Mouse (Mus musculus): ENCODE results near the gene Mgat5.

Mgat5 gene

DNA sequence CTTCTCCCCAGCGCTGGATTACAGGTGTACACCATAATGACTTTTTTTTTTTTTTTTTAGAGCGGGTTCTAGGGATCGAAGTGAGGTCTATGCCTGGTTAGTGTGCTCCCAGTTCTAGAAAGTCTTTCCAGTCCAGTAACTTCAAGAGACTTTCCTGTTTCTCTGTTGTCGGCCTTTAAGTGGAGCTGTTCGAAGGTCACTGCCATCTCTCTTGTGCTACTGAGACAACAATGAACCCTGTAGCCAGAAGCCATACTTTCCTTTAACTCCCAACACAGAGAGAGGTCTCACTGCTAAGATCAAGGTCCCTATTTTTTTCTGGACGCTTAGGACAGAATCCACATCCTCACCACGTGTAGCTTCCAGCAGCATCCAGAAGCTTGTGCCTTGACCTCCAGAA, 13.4 kb downstream of the Mgat5 start:
- DNase-seq (ENCODE audit: low spot score) = no peak

GRCm38 (mm10) chr1:127219161-127219560, 14.3 kb downstream of the Mgat5 start:
- DNase-seq (ENCODE audit: low spot score) = peak; percentile 83

- peak; percentile 28 for DNase-seq (ENCODE audit: low spot score)
Observed at GRCm38 (mm10) chr1:127219621-127220020, 14.8 kb downstream of the Mgat5 start.

GRCm38 (mm10) chr1:127221998-127222736, 17.4 kb downstream of the Mgat5 start:
- DNase-seq (ENCODE audit: low spot score) = no peak

DNA sequence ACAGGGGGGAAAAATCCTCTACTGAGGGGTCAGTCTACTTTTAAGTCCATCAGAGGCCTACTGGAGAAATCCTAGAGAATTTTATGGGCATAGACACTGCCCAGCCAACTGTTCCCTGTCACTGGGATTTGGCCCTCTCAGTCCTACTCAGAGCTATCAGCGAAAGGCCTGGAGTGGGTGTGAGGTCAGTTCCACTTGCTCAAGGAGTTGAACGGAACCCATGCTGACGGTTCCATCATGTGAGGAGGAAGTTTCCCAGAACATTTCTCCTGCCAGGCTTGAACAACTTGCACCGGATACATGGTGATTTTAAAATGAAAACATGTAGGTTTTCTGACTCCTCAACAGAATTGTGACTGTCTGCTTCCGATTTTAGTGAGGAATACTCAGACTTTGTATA, 20.2 kb downstream of the Mgat5 start:
- DNase-seq (ENCODE audit: low spot score) = peak; percentile 58

DNA sequence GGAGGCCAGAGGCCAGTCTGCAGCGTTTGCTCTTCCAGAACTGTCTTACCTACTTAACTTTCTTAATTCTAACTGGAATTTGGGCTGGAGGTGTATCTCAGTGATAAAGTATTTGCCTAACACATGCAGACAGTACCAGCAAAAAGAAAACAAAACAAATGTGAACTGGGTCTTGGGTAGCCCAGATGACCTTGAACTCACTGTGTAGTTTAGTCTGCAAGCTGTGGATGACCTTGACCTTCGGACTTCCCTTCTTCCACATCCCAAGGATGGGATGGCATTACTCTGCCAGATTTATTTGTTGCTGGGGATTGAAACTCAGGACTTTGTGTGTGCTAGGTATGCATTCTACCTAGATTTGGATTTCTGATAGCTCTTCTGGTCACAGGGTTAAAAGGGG, 24.2 kb downstream of the Mgat5 start:
- DNase-seq (ENCODE audit: low spot score) = no peak

GRCm38 (mm10) chr1:127230468-127230867, 25.7 kb downstream of the Mgat5 start:
- no peak for DNase-seq (ENCODE audit: low spot score)

GRCm38 (mm10) chr1:127233191-127233651, 28.4 kb downstream of the Mgat5 start:
- no peak for DNase-seq (ENCODE audit: low spot score)

DNA sequence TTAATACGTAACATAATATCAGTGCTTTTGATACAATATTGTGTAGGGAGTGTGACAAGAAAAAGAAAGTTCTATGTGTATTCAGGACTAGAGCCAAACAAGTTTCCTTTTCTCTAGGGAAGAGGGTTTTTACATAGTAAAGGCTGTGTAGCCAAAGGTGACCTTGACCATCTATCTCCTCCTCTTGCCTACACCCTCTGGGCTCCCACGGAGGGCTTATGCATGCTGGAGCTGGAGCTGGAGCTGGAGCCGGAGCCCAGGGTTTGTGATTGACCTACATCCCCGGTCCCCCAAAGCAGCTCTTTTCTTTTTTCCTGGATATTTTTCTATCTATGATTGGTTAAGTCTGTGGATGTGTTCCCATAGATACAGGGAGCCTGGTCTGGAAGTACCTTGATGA, 30.3 kb downstream of the Mgat5 start:
- no peak for DNase-seq (ENCODE audit: low spot score)

DNA sequence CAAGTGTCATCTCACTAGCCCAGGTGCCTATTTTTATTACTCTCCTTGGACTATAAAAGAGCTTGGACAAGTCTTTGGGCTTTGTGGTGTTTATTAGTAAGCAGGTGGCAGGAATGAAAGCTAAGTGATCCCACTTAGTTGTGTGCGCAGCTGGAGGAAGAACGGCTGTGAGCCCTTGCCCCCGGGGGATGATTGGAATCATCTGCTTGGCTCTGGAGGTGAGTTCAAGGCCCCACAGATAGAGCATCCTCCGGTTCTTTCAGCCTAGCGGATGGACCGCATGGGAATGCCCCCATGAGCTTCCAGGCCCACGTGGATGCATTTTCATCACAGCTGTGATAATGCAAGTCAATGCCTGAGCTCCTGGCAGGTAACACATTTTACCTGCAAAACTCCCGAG, 31.6 kb downstream of the Mgat5 start:
- no peak for DNase-seq (ENCODE audit: low spot score)

DNA sequence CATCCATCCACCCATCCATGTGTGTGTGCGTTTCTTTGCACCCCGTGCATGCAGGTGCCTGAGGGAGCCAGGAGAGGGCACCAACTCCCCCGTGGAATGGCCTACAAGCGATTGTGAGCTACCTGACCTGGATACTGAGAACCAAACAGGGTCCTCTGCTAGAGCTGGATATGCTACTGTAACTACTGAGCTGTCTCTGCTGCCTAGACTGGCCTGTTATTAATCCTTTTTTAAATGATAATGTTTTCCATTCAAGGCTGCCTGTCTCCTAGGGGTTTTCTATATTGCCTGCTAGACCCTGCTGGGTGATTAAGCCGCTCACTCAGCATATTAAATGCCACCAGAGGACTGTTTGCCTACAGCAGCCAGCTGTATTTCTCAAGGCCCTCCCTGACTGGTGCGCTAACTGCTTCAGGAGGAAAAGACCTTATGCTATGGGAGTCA, 34.1 kb downstream of the Mgat5 start:
- DNase-seq (ENCODE audit: low spot score) = no peak

DNA sequence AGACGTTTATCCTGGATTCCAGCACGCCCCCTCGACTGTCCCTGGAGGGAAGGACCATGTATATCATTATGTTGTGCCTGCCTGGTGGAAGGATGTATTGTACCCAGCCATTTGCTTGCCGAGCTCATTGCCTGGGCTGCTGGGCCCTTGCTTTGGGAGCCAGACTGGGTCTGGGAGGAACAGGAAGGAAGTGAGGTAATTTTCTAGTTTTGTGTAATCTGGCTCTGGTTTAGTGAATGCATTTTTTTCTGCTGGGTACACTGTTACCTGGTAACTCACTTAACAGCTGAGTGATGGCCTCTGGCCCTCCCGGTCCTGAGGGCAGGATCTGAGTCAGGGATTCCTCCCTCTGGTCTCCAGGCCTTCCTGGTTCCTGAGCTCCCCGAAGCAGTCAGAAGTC, 35.1 kb downstream of the Mgat5 start:
- no peak for DNase-seq (ENCODE audit: low spot score)

GRCm38 (mm10) chr1:127242151-127242887, 37.5 kb downstream of the Mgat5 start:
- DNase-seq (ENCODE audit: low spot score) = no peak

GRCm38 (mm10) chr1:127242888-127243588, 38.2 kb downstream of the Mgat5 start:
- peak; percentile 34 for DNase-seq (ENCODE audit: low spot score)

- no peak for DNase-seq (ENCODE audit: low spot score)
Observed at GRCm38 (mm10) chr1:127244054-127244770, 39.4 kb downstream of the Mgat5 start.

DNA sequence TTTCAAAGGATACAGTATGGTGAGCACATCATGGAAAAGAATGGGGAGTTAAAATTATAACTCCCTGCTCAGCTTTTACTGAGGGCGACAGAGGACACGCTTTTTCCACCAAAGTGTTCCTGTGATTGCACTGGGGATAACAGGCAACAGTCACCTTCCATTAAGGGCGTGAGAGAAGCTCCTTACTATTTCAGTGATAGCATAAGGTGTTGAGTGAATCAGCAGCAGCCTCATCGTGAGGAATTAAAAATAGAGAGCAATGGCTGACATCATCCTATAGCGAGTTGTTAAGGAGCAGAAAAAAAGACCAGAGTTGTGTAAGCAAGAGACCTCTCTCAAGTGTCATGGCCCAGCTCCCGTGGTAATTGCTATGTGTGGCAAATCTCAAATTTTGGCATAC, 41.3 kb downstream of the Mgat5 start:
- no peak for DNase-seq (ENCODE audit: low spot score)

- no peak for DNase-seq (ENCODE audit: low spot score)
Observed at GRCm38 (mm10) chr1:127248433-127248832, 43.6 kb downstream of the Mgat5 start.

DNA sequence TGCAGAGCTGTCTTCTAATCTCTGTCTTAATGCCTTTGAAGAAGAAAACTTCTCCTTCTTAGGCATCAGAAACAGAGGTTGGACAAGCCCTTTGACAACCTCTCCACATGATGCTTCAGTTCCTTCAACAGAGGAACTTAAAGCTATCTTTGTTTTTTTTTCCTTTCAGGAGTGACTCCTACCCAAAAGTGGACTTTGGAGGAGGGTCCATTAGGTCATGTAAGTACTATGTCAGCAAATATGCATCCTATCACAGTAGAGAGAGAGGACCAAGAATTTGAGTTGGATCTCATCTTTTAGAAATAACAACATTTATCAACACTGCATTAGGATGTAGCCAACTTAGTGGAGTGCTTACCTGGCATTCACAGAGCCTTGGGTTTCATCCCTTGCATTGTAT, 44.8 kb downstream of the Mgat5 start:
- DNase-seq (ENCODE audit: low spot score) = no peak

GRCm38 (mm10) chr1:127250313-127250712, 45.5 kb downstream of the Mgat5 start:
- DNase-seq (ENCODE audit: low spot score) = no peak

DNA sequence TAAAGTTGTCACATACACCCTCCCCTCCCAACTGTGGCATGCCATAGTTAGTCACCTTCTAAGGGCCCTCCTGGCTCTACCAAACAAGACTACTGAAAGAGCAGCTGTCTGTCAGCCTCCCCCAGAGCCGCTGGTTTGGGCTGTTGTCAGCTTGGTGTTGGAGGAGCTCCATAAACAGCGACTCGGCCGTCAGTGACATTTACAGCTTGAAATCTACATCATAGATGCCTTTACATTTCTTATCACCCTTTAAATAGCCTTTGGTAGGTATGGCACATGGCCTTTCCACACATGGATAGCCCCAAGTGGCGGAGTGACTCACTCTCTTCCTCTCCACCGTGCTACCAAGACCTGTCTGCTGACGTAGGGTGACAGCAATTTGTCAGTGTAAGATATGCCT, 46.9 kb downstream of the Mgat5 start:
- DNase-seq (ENCODE audit: low spot score) = no peak

DNA sequence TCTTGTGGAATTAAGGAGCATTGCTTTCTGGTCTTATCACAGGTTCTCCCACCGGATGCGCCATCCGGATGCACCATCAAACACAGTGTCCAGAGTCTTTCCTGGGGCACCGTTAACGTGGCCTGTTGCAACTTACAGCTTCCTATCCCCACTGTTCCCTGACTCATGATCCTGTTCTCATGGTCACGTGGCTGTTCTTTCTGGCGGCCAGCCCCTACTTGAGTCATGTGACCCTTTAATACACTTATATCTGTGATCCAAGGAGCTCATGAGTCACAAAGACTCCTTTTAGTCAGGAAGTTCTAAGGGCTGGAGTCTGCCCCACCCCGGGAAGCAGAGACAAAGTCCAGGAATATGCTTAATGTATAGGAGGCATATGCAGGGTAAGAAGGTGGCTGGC, 52.2 kb downstream of the Mgat5 start:
- DNase-seq (ENCODE audit: low spot score) = peak; percentile 81

GRCm38 (mm10) chr1:127259669-127260068, 54.9 kb downstream of the Mgat5 start:
- no peak for DNase-seq (ENCODE audit: low spot score)
